Mouse (Mus musculus) kidney, embryonic 14.5 days (tissue): Measurements from ENCODE around the gene Rbms1. TPM values are rescaled to one million over a fixed set of nuclear protein-coding genes. Genes with fewer than 3 reads are reported as not detected.

Source experiments
- ATAC-seq: fragments of 200-750 bp; cut with Nextera tagmentation; 2 replicates; pipeline ENCODE4 v1.8.0; 2017; ENCODE audit warnings: moderate number of reproducible peaks, mild to moderate bottlenecking, moderate TSS enrichment, moderate library complexity; ENCODE audit not compliant: low FRiP score, low TSS enrichment
- H3K27ac ChIP-seq: fragments of 300-500 bp; sonication (generic); 2 replicates; pipeline ENCODE4 v1.5.1; 2014; ENCODE audit warnings: low read depth, mild to moderate bottlenecking, low read length, moderate library complexity, mixed read lengths
- H3K27me3 ChIP-seq: fragments of 300-500 bp; sonication (generic); 2 replicates; pipeline ENCODE4 v1.6.1; 2014; ENCODE audit warnings: mild to moderate bottlenecking, low read length; ENCODE audit not compliant: control insufficient read depth, insufficient read depth
- H3K36me3 ChIP-seq: fragments of 300-500 bp; sonication (generic); 2 replicates; pipeline ENCODE4 v1.6.1; 2014; ENCODE audit warnings: low read length, mixed read lengths; ENCODE audit not compliant: control insufficient read depth, insufficient read depth
- H3K4me1 ChIP-seq: fragments of 300-500 bp; sonication (generic); 2 replicates; pipeline ENCODE4 v1.6.1; 2014; ENCODE audit warnings: low read length, mixed read lengths; ENCODE audit not compliant: control insufficient read depth, insufficient read depth
- H3K4me2 ChIP-seq: fragments of 300-500 bp; sonication (generic); replicated peaks from 2 replicates; pipeline ENCODE4 v1.6.1; 2014; ENCODE audit warnings: low read depth, mild to moderate bottlenecking, low read length
- H3K4me3 ChIP-seq: fragments of 300-500 bp; sonication (generic); 2 replicates; pipeline ENCODE4 v1.5.1; 2014; ENCODE audit warnings: mild to moderate bottlenecking, low read length
- H3K9ac ChIP-seq: fragments of 300-500 bp; sonication (generic); 2 replicates; pipeline ENCODE4 v1.6.1; 2014; ENCODE audit warnings: low read depth, mild to moderate bottlenecking, low read length, moderate library complexity
- H3K9me3 ChIP-seq: fragments of 300-500 bp; sonication (generic); 2 replicates; pipeline ENCODE4 v1.6.1; 2016; ENCODE audit warnings: low read length; ENCODE audit not compliant: control insufficient read depth
- WGBS: fragments of 180-500 bp; shearing (Covaris S2); extraction: QIAGEN DNeasy Blood & Tissue Kit; methylation state at CpG from one replicate; pipeline ENCODE4 v1.1.7; 2014; 5-methylcytosine and 5-hydroxymethylcytosine counted together
- polyA plus RNA-seq: library from polyadenylated mRNA; unstranded; fragments of >200 nt; fragmentation: Nextera tagmentation; extraction: Ambion mirVana; gene quantifications from 2 replicates; pipeline ENCODE4 v1.2.1, GENCODE M21; 2014

The Rbms1 gene
- polyA plus RNA-seq, 1 experiment from 2014 or later = 115 TPM

DNA sequence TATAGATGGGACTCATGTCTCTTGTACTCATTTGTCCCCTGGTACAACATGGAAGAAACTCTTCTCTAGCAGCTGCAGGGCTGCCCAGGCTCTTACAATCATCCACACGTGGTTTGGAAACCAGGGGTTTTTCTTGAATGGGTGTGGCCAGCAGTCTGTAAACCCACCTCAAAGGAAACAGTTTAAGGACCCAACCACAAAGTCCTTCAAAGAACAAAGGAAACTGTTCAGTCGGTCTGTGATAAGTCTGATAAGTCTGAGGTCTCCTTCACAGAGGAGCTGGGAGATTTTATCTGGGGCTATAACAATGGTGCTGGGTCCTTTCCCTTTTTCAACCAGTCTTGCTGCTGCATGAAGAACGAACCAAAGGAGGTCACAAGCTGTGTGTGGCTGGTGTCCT, 188.5 kb downstream of the Rbms1 start:
- Histone ChIP-seq H3K4me3 (no peak overlapping the region), H3K4me1 (no peaks in the 10 kb centered on the region), H3K9me3 (peaks cover 8% of the 10 kb centered on the region), H3K27me3 (no peaks in the 10 kb centered on the region), H3K9ac (no peak overlapping the region), H3K36me3 (peaks cover 37% of the 10 kb centered on the region), H3K27ac (no peak overlapping the region), H3K4me2 (no peak overlapping the region)
- no peak for ATAC-seq
- 32% methylated on average over 3 of the region's 3 CpGs for WGBS

DNA sequence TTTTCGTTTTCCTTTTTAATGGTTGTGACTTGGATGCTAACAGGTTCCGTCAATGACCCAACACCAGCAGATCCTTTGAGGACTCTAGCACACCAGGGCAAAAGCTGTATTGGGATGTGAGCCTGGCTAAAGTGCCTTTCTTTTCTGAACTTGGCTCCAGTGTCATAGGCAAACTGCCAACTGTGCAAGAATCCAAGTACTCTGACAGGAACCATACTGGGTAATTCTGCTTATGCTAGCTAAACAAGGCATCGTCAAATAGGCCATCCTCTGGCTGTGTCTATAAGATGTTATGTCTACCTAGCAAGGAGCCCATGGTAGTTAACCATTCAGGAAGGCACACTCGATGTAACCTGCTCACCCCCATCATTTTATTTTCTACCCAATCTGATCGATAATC, 189.4 kb downstream of the Rbms1 start:
- no peak overlapping the region for H3K27ac ChIP-seq
- no peak overlapping the region for H3K4me2 ChIP-seq
- no peaks in the 10 kb centered on the region for H3K27me3 ChIP-seq
- WGBS = 95% methylated on average over 5 of the region's 5 CpGs
- H3K36me3 ChIP-seq = peaks cover 32% of the 10 kb centered on the region
- H3K9ac ChIP-seq = no peak overlapping the region
- H3K4me1 ChIP-seq = no peaks in the 10 kb centered on the region
- ATAC-seq = no peak
- H3K9me3 ChIP-seq = peaks cover 8% of the 10 kb centered on the region
- H3K4me3 ChIP-seq = no peak overlapping the region

DNA sequence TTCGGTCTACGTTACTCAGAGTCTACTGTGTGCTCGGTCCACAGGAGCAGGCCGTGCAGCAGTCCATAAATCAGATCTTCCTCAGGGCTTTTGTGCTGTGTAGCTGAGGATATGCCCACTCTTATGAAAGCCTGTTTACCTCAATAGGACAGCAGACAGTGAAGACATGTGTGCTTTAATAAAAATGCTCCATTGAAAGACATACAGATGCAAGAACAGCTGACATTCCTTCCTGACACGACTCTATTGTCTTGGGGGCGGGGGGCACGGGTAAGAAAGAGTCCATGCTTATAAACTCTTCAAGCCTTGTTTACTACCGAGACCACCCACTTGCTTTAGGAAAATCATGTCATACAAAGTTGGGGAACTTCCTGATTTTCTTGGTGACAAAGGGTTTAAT, 196.6 kb downstream of the Rbms1 start:
- no peaks in the 10 kb centered on the region for H3K4me1 ChIP-seq
- no peak for ATAC-seq
- WGBS = 71% methylated on average over 8 of the region's 8 CpGs
- peaks cover 6% of the 10 kb centered on the region for H3K9me3 ChIP-seq
- peaks cover 56% of the 10 kb centered on the region for H3K36me3 ChIP-seq
- H3K4me2 ChIP-seq = no peak overlapping the region
- no peak overlapping the region for H3K27ac ChIP-seq
- no peak overlapping the region for H3K9ac ChIP-seq
- no peaks in the 10 kb centered on the region for H3K27me3 ChIP-seq
- no peak overlapping the region for H3K4me3 ChIP-seq

DNA sequence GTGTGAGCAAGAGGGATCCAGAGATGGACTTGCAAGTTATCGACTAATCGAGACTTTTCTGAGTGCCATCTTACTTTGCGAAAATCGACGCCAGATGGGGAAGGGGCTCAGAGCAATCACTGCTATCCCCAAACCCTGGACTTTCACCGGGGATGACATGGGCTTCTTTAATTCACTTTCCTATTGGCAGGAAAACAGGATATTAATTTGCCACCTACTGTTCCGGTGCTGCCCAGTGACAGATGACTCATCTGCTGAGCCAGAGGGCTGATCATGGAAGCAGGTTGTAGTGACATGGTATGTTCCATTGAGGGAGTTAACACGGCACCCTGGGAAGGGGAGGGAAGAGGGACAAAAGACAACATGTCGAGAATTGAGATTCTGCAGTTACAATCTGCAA, 206.8 kb downstream of the Rbms1 start:
- Histone ChIP-seq H3K4me1 (no peaks in the 10 kb centered on the region), H3K9ac (no peak overlapping the region), H3K27me3 (no peaks in the 10 kb centered on the region), H3K36me3 (peaks cover 46% of the 10 kb centered on the region; the same call in 1 of the 2 replicates), H3K4me3 (no peak overlapping the region), H3K4me2 (no peak overlapping the region), H3K27ac (no peak overlapping the region), H3K9me3 (no peaks in the 10 kb centered on the region)
- 83% methylated on average over 9 of the region's 9 CpGs for WGBS
- ATAC-seq = no peak

DNA sequence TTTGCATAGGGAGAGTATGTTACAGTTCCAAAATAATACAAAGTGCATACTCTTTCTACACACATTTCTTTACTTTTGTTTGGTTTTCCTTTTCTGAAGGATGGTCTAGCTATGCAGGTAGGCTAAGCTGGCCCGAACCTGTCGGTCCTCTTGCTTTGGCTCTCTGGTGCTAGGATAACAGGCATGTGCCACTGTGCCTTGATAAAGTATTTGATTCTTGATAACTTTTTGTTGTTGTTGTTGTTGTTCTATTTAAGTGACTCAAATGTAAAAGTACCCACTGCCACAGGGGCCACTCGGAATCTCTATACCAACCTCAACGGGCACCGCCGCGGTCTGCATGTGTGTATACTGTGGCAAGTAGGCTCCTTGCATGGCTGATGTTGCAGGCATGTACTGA, 207.9 kb downstream of the Rbms1 start:
- Histone ChIP-seq H3K27ac (no peak overlapping the region), H3K4me3 (no peak overlapping the region), H3K9me3 (no peaks in the 10 kb centered on the region), H3K9ac (no peak overlapping the region), H3K36me3 (peaks cover 41% of the 10 kb centered on the region; the same call in 1 of the 2 replicates), H3K27me3 (no peaks in the 10 kb centered on the region), H3K4me1 (no peaks in the 10 kb centered on the region), H3K4me2 (no peak overlapping the region)
- ATAC-seq = no peak
- WGBS = 96% methylated on average over 7 of the region's 7 CpGs

DNA sequence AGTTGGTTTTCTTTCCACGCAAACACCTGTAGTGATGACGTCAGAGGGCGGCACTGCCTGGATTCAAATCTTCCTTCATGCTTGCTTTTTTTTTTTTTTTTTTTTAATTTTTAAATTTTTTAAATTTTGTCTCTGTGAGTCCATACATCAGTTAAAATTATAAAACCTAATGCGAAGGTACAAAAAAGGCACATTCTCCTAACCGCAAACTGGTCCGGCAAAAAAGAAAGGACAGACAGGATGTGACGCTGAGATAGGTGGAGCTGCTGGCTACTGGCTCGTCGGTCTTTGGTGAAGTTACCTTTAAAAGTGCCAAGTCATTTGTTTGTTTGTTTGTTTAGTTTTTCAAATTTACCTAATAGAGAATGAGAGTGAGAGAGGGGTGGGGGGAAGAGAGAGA, 211.7 kb downstream of the Rbms1 start:
- Histone ChIP-seq H3K27ac (no peak overlapping the region), H3K4me1 (no peaks in the 10 kb centered on the region), H3K27me3 (no peaks in the 10 kb centered on the region), H3K36me3 (peaks cover 24% of the 10 kb centered on the region; the same call in 1 of the 2 replicates), H3K4me2 (no peak overlapping the region), H3K4me3 (no peak overlapping the region), H3K9ac (no peak overlapping the region), H3K9me3 (no peaks in the 10 kb centered on the region)
- no peak for ATAC-seq
- WGBS = 94% methylated on average over 9 of the region's 9 CpGs

DNA sequence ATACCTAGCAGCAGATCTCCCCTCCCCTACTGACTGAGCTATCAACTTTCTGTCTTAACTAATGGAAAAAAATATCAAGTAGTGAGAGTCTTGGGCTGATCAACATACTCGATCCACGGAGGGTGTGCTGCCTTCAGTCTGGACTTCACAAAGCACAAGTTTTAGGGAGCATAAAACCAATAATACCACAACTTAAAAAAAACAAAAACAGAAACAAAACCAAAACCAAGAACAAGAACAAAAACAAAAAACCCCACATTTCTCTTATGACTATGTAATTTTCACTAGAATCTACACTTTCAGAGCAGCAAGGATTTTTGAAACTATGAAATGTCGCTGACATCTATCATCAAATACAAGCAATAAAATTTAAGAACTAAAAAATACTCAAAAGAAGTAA, 212.4 kb downstream of the Rbms1 start:
- Histone ChIP-seq H3K27ac (no peak overlapping the region), H3K9ac (no peak overlapping the region), H3K9me3 (no peaks in the 10 kb centered on the region), H3K4me3 (no peak overlapping the region), H3K36me3 (peaks cover 19% of the 10 kb centered on the region; the same call in 1 of the 2 replicates), H3K27me3 (no peaks in the 10 kb centered on the region), H3K4me2 (no peak overlapping the region), H3K4me1 (no peaks in the 10 kb centered on the region)
- no peak for ATAC-seq
- WGBS = 91% methylated on average over 3 of the region's 3 CpGs

DNA sequence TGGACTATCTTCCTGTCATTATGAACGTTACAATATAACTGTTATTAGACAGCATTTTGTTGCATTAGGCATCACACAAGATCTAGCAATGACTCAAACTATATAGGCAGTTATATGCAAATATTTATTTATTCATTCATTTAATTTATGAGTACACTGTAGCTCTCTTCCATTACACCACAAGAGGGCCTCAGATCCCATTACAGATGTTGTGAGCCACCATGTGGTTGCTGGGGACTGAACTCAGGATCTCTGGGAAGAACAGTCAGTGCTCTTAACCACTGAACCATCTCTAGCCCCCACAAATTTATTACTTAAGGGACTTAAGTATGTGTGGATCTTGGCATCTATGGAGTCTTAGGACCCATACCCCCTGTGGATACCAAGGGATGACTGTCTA, 214.4 kb downstream of the Rbms1 start:
- 89% methylated on average over 1 of the region's 1 CpGs for WGBS
- no peak overlapping the region for H3K9ac ChIP-seq
- no peak for ATAC-seq

DNA sequence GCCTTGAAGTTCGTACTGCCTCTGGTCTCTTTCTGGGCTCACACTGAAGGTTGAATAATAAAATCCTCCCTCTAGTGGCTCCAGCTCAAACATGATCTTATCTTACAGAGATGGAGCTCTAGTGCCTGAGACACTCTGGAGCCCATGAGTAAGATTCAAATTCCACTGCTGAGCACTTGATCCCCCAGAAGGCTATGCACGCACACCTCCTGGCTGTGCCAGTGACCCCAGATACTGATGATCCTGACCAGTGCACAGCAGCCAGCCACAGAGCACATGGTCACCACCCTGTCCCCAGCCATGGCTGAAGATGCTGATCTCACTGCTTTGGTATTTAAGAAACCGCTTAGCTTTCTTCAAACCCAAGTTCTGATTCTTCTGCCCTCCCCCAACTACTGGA, 215.4 kb downstream of the Rbms1 start:
- no peak overlapping the region for H3K4me3 ChIP-seq
- no peak overlapping the region for H3K4me2 ChIP-seq
- H3K4me1 ChIP-seq = no peaks in the 10 kb centered on the region
- no peaks in the 10 kb centered on the region for H3K27me3 ChIP-seq
- no peaks in the 10 kb centered on the region; the same call in 1 of the 2 replicates for H3K36me3 ChIP-seq
- H3K27ac ChIP-seq = no peak overlapping the region
- 61% methylated on average over 3 of the region's 3 CpGs for WGBS
- no peaks in the 10 kb centered on the region for H3K9me3 ChIP-seq
- H3K9ac ChIP-seq = no peak overlapping the region
- ATAC-seq = peak; percentile 70

More for the DNA sequence above, 214.4 kb downstream of the Rbms1 start:
- no peaks in the 10 kb centered on the region for H3K4me1 ChIP-seq
- H3K27ac ChIP-seq = no peak overlapping the region
- no peak overlapping the region for H3K4me2 ChIP-seq
- H3K4me3 ChIP-seq = no peak overlapping the region
- peaks cover 5% of the 10 kb centered on the region; the same call in 1 of the 2 replicates for H3K36me3 ChIP-seq
- no peaks in the 10 kb centered on the region for H3K9me3 ChIP-seq
- H3K27me3 ChIP-seq = no peaks in the 10 kb centered on the region
